Mouse (Mus musculus) liver, embryonic 14.5 days (tissue): ENCODE results near the gene Gm20741. TPM values are rescaled to one million over a fixed set of nuclear protein-coding genes. Genes with fewer than 3 reads are reported as not detected.

Experiments used
- ATAC-seq: fragments of 200-750 bp; cut with Nextera tagmentation; 2 replicates; pipeline ENCODE4 v1.8.0; 2017; ENCODE audit warnings: moderate number of reproducible peaks, mild to moderate bottlenecking, moderate library complexity; ENCODE audit not compliant: insufficient read depth
- DNase-seq, 3 experiments: peaks; one replicate each; pipeline ENCODE4 v3.0.0-alpha.2; 2012 to 2013; ENCODE audit warnings: low read depth in 3 of 3, low spot score in 3 of 3
- H3K27ac ChIP-seq: fragments of 300-500 bp; sonication (generic); 2 replicates; pipeline ENCODE4 v1.5.1; 2014; ENCODE audit warnings: moderate library complexity, mild to moderate bottlenecking, control low read depth, inconsistent platforms
- H3K27me3 ChIP-seq: fragments of 300-500 bp; sonication (generic); 2 replicates; pipeline ENCODE4 v1.6.1; 2014; ENCODE audit warnings: mild to moderate bottlenecking, low read length, moderate library complexity; ENCODE audit not compliant: control insufficient read depth, insufficient read depth
- H3K36me3 ChIP-seq: fragments of 300-500 bp; sonication (generic); replicated peaks from 2 replicates; pipeline ENCODE4 v1.6.1; 2014; ENCODE audit warnings: low read depth; ENCODE audit not compliant: control insufficient read depth, insufficient read depth
- H3K4me1 ChIP-seq, 2 experiments: fragments of 200-500 bp in 1 of 2; fragments of 300-500 bp in 1 of 2; sonication (generic) in 1 of 2; replicated peaks; 2 replicates each; pipeline ENCODE4 v1.6.1; 2012 to 2014; ENCODE audit warnings: antibody characterized with exemption in 1 of 2, inconsistent platforms in 1 of 2, low read length in 1 of 2; ENCODE audit not compliant: control insufficient read depth in 2 of 2, insufficient read depth in 2 of 2
- H3K4me2 ChIP-seq: fragments of 300-500 bp; sonication (generic); 2 replicates; pipeline ENCODE4 v1.6.1; 2014; ENCODE audit warnings: low read depth, mild to moderate bottlenecking, control low read depth, moderate library complexity
- H3K4me3 ChIP-seq, 2 experiments: fragments of 200-500 bp in 1 of 2; fragments of 300-500 bp in 1 of 2; sonication (generic) in 1 of 2; 2 replicates each; pipeline ENCODE4 v1.5.1; 2012 to 2014; ENCODE audit warnings: low read depth in 2 of 2, low read length in 2 of 2, mild to moderate bottlenecking in 2 of 2, control low read depth in 1 of 2, inconsistent platforms in 1 of 2, moderate library complexity in 1 of 2; ENCODE audit not compliant: insufficient read depth in 1 of 2
- H3K9ac ChIP-seq: fragments of 300-500 bp; sonication (generic); replicated peaks from 2 replicates; pipeline ENCODE4 v1.6.1; 2014; ENCODE audit warnings: mild to moderate bottlenecking, control low read depth, moderate library complexity
- H3K9me3 ChIP-seq: fragments of 300-500 bp; sonication (generic); 2 replicates; pipeline ENCODE4 v1.6.1; 2016; ENCODE audit warnings: low read length, mixed read lengths; ENCODE audit not compliant: control insufficient read depth
- CTCF ChIP-seq: IDR thresholded peaks from 2 replicates; pipeline ENCODE4 v1.5.1; 2016; ENCODE audit warnings: antibody characterized with exemption, low read depth, control low read depth
- EP300 ChIP-seq: IDR thresholded peaks from 2 replicates; pipeline ENCODE4 v1.6.1; 2016; ENCODE audit warnings: antibody characterized with exemption, low read depth
- WGBS: fragments of 180-500 bp; shearing (Covaris S2); extraction: QIAGEN DNeasy Blood & Tissue Kit; methylation state at CpG from one replicate; pipeline ENCODE4 v1.1.7; 2014; ENCODE audit not compliant: insufficient replicate concordance; 5-methylcytosine and 5-hydroxymethylcytosine counted together
- polyA plus RNA-seq, 2 experiments: library from polyadenylated mRNA; depleted of rRNA in 1 of 2; stranded (reverse) in 1 of 2; unstranded in 1 of 2; fragments of >200 nt; fragmentation: Nextera tagmentation in 1 of 2; extraction: Ambion mirVana in 1 of 2; gene quantifications; 2 replicates each; pipeline versions ENCODE4 v1.2.1 to v1.2.3; 2012 to 2014

Gm20741 gene
- polyA plus RNA-seq, 2 experiments: not detected

DNA sequence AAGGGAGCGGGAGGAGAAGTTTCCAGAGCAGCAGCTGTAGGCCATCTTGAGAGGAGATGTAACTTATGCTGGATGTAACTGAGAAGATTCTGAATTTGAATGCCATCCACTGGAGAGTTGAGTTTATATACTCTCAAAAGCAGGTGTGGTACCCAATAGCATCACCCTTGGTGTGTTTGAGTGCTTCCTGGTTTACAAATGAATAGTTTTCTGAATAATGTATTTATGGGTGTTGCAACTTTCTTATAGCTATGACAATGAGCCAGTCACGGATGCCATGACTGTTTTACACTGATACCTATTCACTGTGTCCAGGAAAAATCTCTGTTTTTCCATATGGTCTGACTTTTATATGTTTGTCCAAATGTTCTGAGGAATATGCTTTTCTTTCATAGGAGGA is 37.9 kb downstream of the Gm20741 start, which contains the start of gene 2310057N15Rik:
2310057N15Rik (minus strand) TSS at position 101 of the 400 bp plus-strand sequence.
- no peak within 1 kb of the TSS for H3K27ac ChIP-seq
- no peaks in the 10 kb centered on the region for H3K4me1 ChIP-seq
- no peaks in the 10 kb centered on the region for H3K27me3 ChIP-seq
- WGBS: 40% methylated on average over 2 of the region's 2 CpGs
- H3K9me3 ChIP-seq: no peaks in the 10 kb centered on the region
- no peak within 1 kb of the TSS for H3K9ac ChIP-seq
- H3K4me2 ChIP-seq: no peak within 1 kb of the TSS
- H3K4me3 ChIP-seq: no peak within 1 kb of the TSS
- ATAC-seq (no peak), DNase-seq (no peak)
- H3K36me3 ChIP-seq: no peaks in the 10 kb centered on the region
- TF ChIP-seq EP300: no peak
- no peak for TF ChIP-seq CTCF

Other genes starting within 250 kb of the Gm20741 start
- 0.02 and 0.15 TPM in 2 replicates for gene Cldn8, start 249.0 kb downstream of the Gm20741 start, polyA plus RNA-seq (2012; rRNA removed)
- 0.05 and 0.06 TPM in 2 replicates for gene Cldn8, start 249.0 kb downstream of the Gm20741 start, polyA plus RNA-seq (2014; fragmentation: Nextera tagmentation; extraction: Ambion mirVana)
- not detected in 2 replicates for gene Krtap24-1, start 199.9 kb downstream of the Gm20741 start, polyA plus RNA-seq (2012; rRNA removed)
- gene Krtap24-1, start 199.9 kb downstream of the Gm20741 start, polyA plus RNA-seq (2014; fragmentation: Nextera tagmentation; extraction: Ambion mirVana): not detected in 2 replicates
- gene 2310079G19Rik, start 184.6 kb downstream of the Gm20741 start, polyA plus RNA-seq (2012; rRNA removed): not detected in 2 replicates
- not detected in 2 replicates for gene 2310079G19Rik, start 184.6 kb downstream of the Gm20741 start, polyA plus RNA-seq (2014; fragmentation: Nextera tagmentation; extraction: Ambion mirVana)
- gene Krtap26-1, start 164.4 kb downstream of the Gm20741 start, polyA plus RNA-seq (2012; rRNA removed): not detected in 2 replicates
- not detected in 2 replicates for gene Krtap26-1, start 164.4 kb downstream of the Gm20741 start, polyA plus RNA-seq (2014; fragmentation: Nextera tagmentation; extraction: Ambion mirVana)
- not detected in 2 replicates for gene Krtap27-1, start 140.5 kb downstream of the Gm20741 start, polyA plus RNA-seq (2012; rRNA removed)
- not detected in 2 replicates for gene Krtap27-1, start 140.5 kb downstream of the Gm20741 start, polyA plus RNA-seq (2014; fragmentation: Nextera tagmentation; extraction: Ambion mirVana)
- gene 2310061N02Rik, start 104.3 kb downstream of the Gm20741 start, polyA plus RNA-seq (2012; rRNA removed): not detected in 2 replicates
- gene 2310061N02Rik, start 104.3 kb downstream of the Gm20741 start, polyA plus RNA-seq (2014; fragmentation: Nextera tagmentation; extraction: Ambion mirVana): not detected in 2 replicates
- not detected in 2 replicates for gene Krtap13-1, start 83.4 kb downstream of the Gm20741 start, polyA plus RNA-seq (2012; rRNA removed)
- gene Krtap13-1, start 83.4 kb downstream of the Gm20741 start, polyA plus RNA-seq (2014; fragmentation: Nextera tagmentation; extraction: Ambion mirVana): not detected in 2 replicates
- gene Krtap13, start 60.6 kb downstream of the Gm20741 start, polyA plus RNA-seq (2012; rRNA removed): not detected in 2 replicates
- not detected in 2 replicates for gene Krtap13, start 60.6 kb downstream of the Gm20741 start, polyA plus RNA-seq (2014; fragmentation: Nextera tagmentation; extraction: Ambion mirVana)
- gene 2310034C09Rik, start 53.4 kb downstream of the Gm20741 start, polyA plus RNA-seq (2012; rRNA removed): not detected in 2 replicates
- not detected in 2 replicates for gene 2310034C09Rik, start 53.4 kb downstream of the Gm20741 start, polyA plus RNA-seq (2014; fragmentation: Nextera tagmentation; extraction: Ambion mirVana)
- not detected in 2 replicates for gene 2310057N15Rik, start 38.0 kb downstream of the Gm20741 start, polyA plus RNA-seq (2012; rRNA removed)
- not detected in 2 replicates for gene 2310057N15Rik, start 38.0 kb downstream of the Gm20741 start, polyA plus RNA-seq (2014; fragmentation: Nextera tagmentation; extraction: Ambion mirVana)
- gene Gm5965, start 34.3 kb downstream of the Gm20741 start, polyA plus RNA-seq (2012; rRNA removed): not detected in 2 replicates
- not detected in 2 replicates for gene Gm5965, start 34.3 kb downstream of the Gm20741 start, polyA plus RNA-seq (2014; fragmentation: Nextera tagmentation; extraction: Ambion mirVana)
- gene Krtap15, start 8.0 kb upstream of the Gm20741 start, polyA plus RNA-seq (2012; rRNA removed): not detected in 2 replicates
- not detected in 2 replicates for gene Krtap15, start 8.0 kb upstream of the Gm20741 start, polyA plus RNA-seq (2014; fragmentation: Nextera tagmentation; extraction: Ambion mirVana)
- not detected in 2 replicates for gene Krtap14, start 13.9 kb upstream of the Gm20741 start, polyA plus RNA-seq (2012; rRNA removed)
- gene Krtap14, start 13.9 kb upstream of the Gm20741 start, polyA plus RNA-seq (2014; fragmentation: Nextera tagmentation; extraction: Ambion mirVana): not detected in 2 replicates
- gene Krtap19-1, start 57.2 kb upstream of the Gm20741 start, polyA plus RNA-seq (2012; rRNA removed): not detected in 2 replicates
- gene Krtap19-1, start 57.2 kb upstream of the Gm20741 start, polyA plus RNA-seq (2014; fragmentation: Nextera tagmentation; extraction: Ambion mirVana): not detected in 2 replicates
- gene Krtap19-2, start 62.0 kb upstream of the Gm20741 start, polyA plus RNA-seq (2012; rRNA removed): not detected in 2 replicates
- not detected in 2 replicates for gene Krtap19-2, start 62.0 kb upstream of the Gm20741 start, polyA plus RNA-seq (2014; fragmentation: Nextera tagmentation; extraction: Ambion mirVana)
- not detected in 2 replicates for gene Krtap19-3, start 65.8 kb upstream of the Gm20741 start, polyA plus RNA-seq (2012; rRNA removed)
- gene Krtap19-3, start 65.8 kb upstream of the Gm20741 start, polyA plus RNA-seq (2014; fragmentation: Nextera tagmentation; extraction: Ambion mirVana): not detected in 2 replicates
- gene Krtap19-4, start 72.9 kb upstream of the Gm20741 start, polyA plus RNA-seq (2012; rRNA removed): not detected in 2 replicates
- gene Krtap19-4, start 72.9 kb upstream of the Gm20741 start, polyA plus RNA-seq (2014; fragmentation: Nextera tagmentation; extraction: Ambion mirVana): not detected in 2 replicates
- gene Krtap19-5, start 84.2 kb upstream of the Gm20741 start, polyA plus RNA-seq (2012; rRNA removed): not detected in 2 replicates
- gene Krtap19-5, start 84.2 kb upstream of the Gm20741 start, polyA plus RNA-seq (2014; fragmentation: Nextera tagmentation; extraction: Ambion mirVana): not detected in 2 replicates
- gene Krtap19-9b, start 120.0 kb upstream of the Gm20741 start, polyA plus RNA-seq (2012; rRNA removed): not detected in 2 replicates
- gene Krtap19-9b, start 120.0 kb upstream of the Gm20741 start, polyA plus RNA-seq (2014; fragmentation: Nextera tagmentation; extraction: Ambion mirVana): not detected in 2 replicates
- not detected in 2 replicates for gene Krtap16-3, start 150.7 kb upstream of the Gm20741 start, polyA plus RNA-seq (2012; rRNA removed)
- not detected in 2 replicates for gene Krtap16-3, start 150.7 kb upstream of the Gm20741 start, polyA plus RNA-seq (2014; fragmentation: Nextera tagmentation; extraction: Ambion mirVana)
- gene Krtap22-2, start 198.5 kb upstream of the Gm20741 start, polyA plus RNA-seq (2012; rRNA removed): not detected in 2 replicates
- gene Krtap22-2, start 198.5 kb upstream of the Gm20741 start, polyA plus RNA-seq (2014; fragmentation: Nextera tagmentation; extraction: Ambion mirVana): not detected in 2 replicates
- gene Gm10229, start 203.1 kb upstream of the Gm20741 start, polyA plus RNA-seq (2012; rRNA removed): not detected in 2 replicates
- not detected in 2 replicates for gene Gm10229, start 203.1 kb upstream of the Gm20741 start, polyA plus RNA-seq (2014; fragmentation: Nextera tagmentation; extraction: Ambion mirVana)
- gene Krtap6-1, start 219.5 kb upstream of the Gm20741 start, polyA plus RNA-seq (2012; rRNA removed): not detected in 2 replicates
- not detected in 2 replicates for gene Krtap6-1, start 219.5 kb upstream of the Gm20741 start, polyA plus RNA-seq (2014; fragmentation: Nextera tagmentation; extraction: Ambion mirVana)
- not detected in 2 replicates for gene Gm10228, start 229.3 kb upstream of the Gm20741 start, polyA plus RNA-seq (2012; rRNA removed)
- gene Gm10228, start 229.3 kb upstream of the Gm20741 start, polyA plus RNA-seq (2014; fragmentation: Nextera tagmentation; extraction: Ambion mirVana): not detected in 2 replicates
- not detected in 2 replicates for gene Krtap6-5, start 235.7 kb upstream of the Gm20741 start, polyA plus RNA-seq (2012; rRNA removed)
- not detected in 2 replicates for gene Krtap6-5, start 235.7 kb upstream of the Gm20741 start, polyA plus RNA-seq (2014; fragmentation: Nextera tagmentation; extraction: Ambion mirVana)